Mouse (Mus musculus) testis, adult 2 months (tissue): ENCODE measurements around the gene Lrrc8b.

Source experiments
- CTCF ChIP-seq: fragments of 200-500 bp; IDR thresholded peaks from 2 replicates; pipeline ENCODE4 v1.5.1; 2012; ENCODE audit warnings: low read depth, mild to moderate bottlenecking, inconsistent platforms, low read length, moderate library complexity; ENCODE audit not compliant: control insufficient read depth, insufficient read depth, insufficient replicate concordance
- POLR2A ChIP-seq: fragments of 200-500 bp; IDR thresholded peaks from 2 replicates; pipeline ENCODE4 v1.6.1; 2012; ENCODE audit warnings: low read depth, mild to moderate bottlenecking, inconsistent platforms, low read length, moderate library complexity; ENCODE audit not compliant: control insufficient read depth

GRCm38 (mm10) chr5:105411768-105412167 is 3.8 kb upstream of the Lrrc8b start:
- TF ChIP-seq CTCF (no peak), POLR2A (no peak)
